Mouse (Mus musculus) MEL (cell line): ENCODE results near the gene Pak6. TPM values are rescaled to one million over a fixed set of nuclear protein-coding genes. Genes with fewer than 3 reads are reported as not detected.

Experiments used
- DNase-seq: peaks from one replicate; pipeline ENCODE4 v3.0.0; 2011; ENCODE audit warnings: low read depth, low spot score
- H3K27ac ChIP-seq: 2 replicates; pipeline ENCODE4 v1.5.1; 2012; ENCODE audit warnings: low read depth, mild to moderate bottlenecking, control low read depth, low read length, moderate library complexity; ENCODE audit not compliant: control insufficient read depth
- H3K27me3 ChIP-seq, 2 experiments: fragments of 150-350 bp in 1 of 2; sonication (generic) in 1 of 2; 2 replicates each; pipeline ENCODE4 v1.6.1; 2012; ENCODE audit warnings: low read length in 2 of 2, mild to moderate bottlenecking in 2 of 2, improper control_type of control experiment in 1 of 2, moderate library complexity in 1 of 2; ENCODE audit not compliant: insufficient read depth in 2 of 2, control insufficient read depth in 1 of 2
- H3K36me3 ChIP-seq, 2 experiments: 2 replicates each; pipeline ENCODE4 v1.6.1; 2012 to 2014; ENCODE audit warnings: low read length in 2 of 2, improper control_type of control experiment in 1 of 2, inconsistent platforms in 1 of 2, mild to moderate bottlenecking in 1 of 2; ENCODE audit not compliant: insufficient read depth in 2 of 2, control insufficient read depth in 1 of 2
- H3K4me1 ChIP-seq, 2 experiments: fragments of 150-350 bp in 1 of 2; sonication (generic) in 1 of 2; 2 replicates each; pipeline ENCODE4 v1.6.1; 2012; ENCODE audit warnings: low read length in 2 of 2, improper control_type of control experiment in 1 of 2, mild to moderate bottlenecking in 1 of 2; ENCODE audit not compliant: insufficient read depth in 2 of 2, control insufficient read depth in 1 of 2
- H3K4me3 ChIP-seq, 2 experiments: fragments of 150-350 bp in 1 of 2; sonication (generic) in 1 of 2; 2 replicates each; pipeline ENCODE4 v1.5.1; 2012; ENCODE audit warnings: low read depth in 2 of 2, low read length in 2 of 2, mild to moderate bottlenecking in 2 of 2, moderate library complexity in 2 of 2, control low read depth in 1 of 2, improper control_type of control experiment in 1 of 2; ENCODE audit not compliant: control insufficient read depth in 1 of 2, insufficient read depth in 1 of 2
- H3K79me2 ChIP-seq: 2 replicates; pipeline ENCODE4 v1.6.1; 2012; ENCODE audit warnings: mild to moderate bottlenecking, low read length, moderate library complexity; ENCODE audit not compliant: control insufficient read depth, poor library complexity, insufficient read depth
- H3K9ac ChIP-seq: 2 replicates; pipeline ENCODE4 v1.6.1; 2012; ENCODE audit warnings: low read depth, mild to moderate bottlenecking, control low read depth, low read length, moderate library complexity; ENCODE audit not compliant: control insufficient read depth, poor library complexity, severe bottlenecking
- H3K9me3 ChIP-seq: fragments of 150-350 bp; sonication (generic); replicated peaks from 2 replicates; pipeline ENCODE4 v1.6.1; 2012; ENCODE audit warnings: mild to moderate bottlenecking, low read length, improper control_type of control experiment, moderate library complexity; ENCODE audit not compliant: insufficient read depth
- BHLHE40 ChIP-seq: IDR thresholded peaks from 2 replicates; pipeline ENCODE4 v1.6.1; 2012; ENCODE audit warnings: low read depth, mild to moderate bottlenecking, inconsistent platforms, low read length, improper control_type of control experiment, borderline replicate concordance
- CHD2 ChIP-seq: IDR thresholded peaks from 2 replicates; pipeline ENCODE4 v1.6.1; 2011; ENCODE audit warnings: low read length, improper control_type of control experiment
- CTCF ChIP-seq, 3 experiments: IDR thresholded peaks in 2 of 3; conservative IDR thresholded peaks in 1 of 3; 2 replicates each; pipeline ENCODE4 v1.5.1; 2011 to 2012; ENCODE audit warnings: low read length in 3 of 3, low read depth in 2 of 3, mild to moderate bottlenecking in 2 of 3, improper control_type of control experiment in 1 of 3, inconsistent platforms in 1 of 3, mixed read lengths in 1 of 3, moderate library complexity in 1 of 3; ENCODE audit not compliant: control insufficient read depth in 1 of 3, insufficient read depth in 1 of 3, poor library complexity in 1 of 3, severe bottlenecking in 1 of 3
- E2F4 ChIP-seq: IDR thresholded peaks from 2 replicates; pipeline ENCODE4 v1.6.1; 2011; ENCODE audit warnings: low read depth, low read length, improper control_type of control experiment, borderline replicate concordance
- ELF1 ChIP-seq: IDR thresholded peaks from 2 replicates; pipeline ENCODE4 v1.6.1; 2014; ENCODE audit warnings: low read depth, mild to moderate bottlenecking, inconsistent platforms, low read length, improper control_type of control experiment, moderate library complexity
- EP300 ChIP-seq, 2 experiments: IDR thresholded peaks; 2 replicates each; pipeline ENCODE4 v1.6.1; 2011; ENCODE audit warnings: improper control_type of control experiment in 2 of 2, low read length in 2 of 2, low read depth in 1 of 2, mild to moderate bottlenecking in 1 of 2
- GABPA ChIP-seq: IDR thresholded peaks from 2 replicates; pipeline ENCODE4 v1.6.1; 2012; ENCODE audit warnings: low read depth, mild to moderate bottlenecking, inconsistent platforms, low read length, improper control_type of control experiment, moderate library complexity
- GATA1 ChIP-seq: IDR thresholded peaks from 2 replicates; pipeline ENCODE4 v1.6.1; 2011; ENCODE audit warnings: low read depth, low read length, improper control_type of control experiment
- HCFC1 ChIP-seq: IDR thresholded peaks from 2 replicates; pipeline ENCODE4 v1.6.1; 2012; ENCODE audit warnings: low read depth, mild to moderate bottlenecking, inconsistent platforms, low read length, improper control_type of control experiment, moderate library complexity
- JUND ChIP-seq: IDR thresholded peaks from 2 replicates; pipeline ENCODE4 v1.6.1; 2011; ENCODE audit warnings: low read depth, mild to moderate bottlenecking, improper control_type of control experiment, low read length
- KAT2A ChIP-seq: conservative IDR thresholded peaks from 2 replicates; pipeline ENCODE4 v1.6.1; 2012; ENCODE audit warnings: low read depth, low read length, improper control_type of control experiment, inconsistent platforms
- MAX ChIP-seq: IDR thresholded peaks from 2 replicates; pipeline ENCODE4 v1.6.1; 2011; ENCODE audit warnings: low read length, improper control_type of control experiment
- MAZ ChIP-seq: IDR thresholded peaks from 2 replicates; pipeline ENCODE4 v1.6.1; 2012; ENCODE audit warnings: low read depth, mild to moderate bottlenecking, inconsistent platforms, low read length, improper control_type of control experiment
- MEF2A ChIP-seq: IDR thresholded peaks from 2 replicates; pipeline ENCODE4 v1.6.1; 2014; ENCODE audit warnings: low read depth, mild to moderate bottlenecking, inconsistent platforms, low read length, improper control_type of control experiment; ENCODE audit not compliant: poor library complexity, insufficient replicate concordance, severe bottlenecking; ENCODE audit errors: extremely low read depth
- MXI1 ChIP-seq: IDR thresholded peaks from 2 replicates; pipeline ENCODE4 v1.6.1; 2011; ENCODE audit warnings: mild to moderate bottlenecking, low read depth, low read length, improper control_type of control experiment
- MYC ChIP-seq: IDR thresholded peaks from 2 replicates; pipeline ENCODE4 v1.6.1; 2011; ENCODE audit warnings: low read depth, mild to moderate bottlenecking, low read length, improper control_type of control experiment, moderate library complexity
- NELFE ChIP-seq: IDR thresholded peaks from 2 replicates; pipeline ENCODE4 v1.6.1; 2011; ENCODE audit warnings: low read depth, low read length, improper control_type of control experiment
- NRF1 ChIP-seq: IDR thresholded peaks from 2 replicates; pipeline ENCODE4 v1.6.1; 2014; ENCODE audit warnings: low read depth, mild to moderate bottlenecking, inconsistent platforms, low read length, improper control_type of control experiment, moderate library complexity; ENCODE audit not compliant: poor library complexity, insufficient read depth, severe bottlenecking
- POLR2A ChIP-seq, 2 experiments: IDR thresholded peaks; 2 replicates each; pipeline ENCODE4 v1.6.1; 2011 to 2012; ENCODE audit warnings: low read length in 2 of 2, mild to moderate bottlenecking in 2 of 2, control low read depth in 1 of 2, improper control_type of control experiment in 1 of 2, low read depth in 1 of 2, moderate library complexity in 1 of 2; ENCODE audit not compliant: control insufficient read depth in 1 of 2, insufficient read depth in 1 of 2, poor library complexity in 1 of 2
- POLR2AphosphoS2 ChIP-seq: IDR thresholded peaks from 2 replicates; pipeline ENCODE4 v1.6.1; 2011; ENCODE audit warnings: low read length, improper control_type of control experiment
- POLR2AphosphoS5 ChIP-seq: IDR thresholded peaks from 2 replicates; pipeline ENCODE4 v1.6.1; 2012; ENCODE audit warnings: low read depth, borderline replicate concordance, mild to moderate bottlenecking, inconsistent platforms, low read length, moderate library complexity, mixed read lengths
- RAD21 ChIP-seq: IDR thresholded peaks from 2 replicates; pipeline ENCODE4 v1.6.1; 2011; ENCODE audit warnings: mild to moderate bottlenecking, low read depth, low read length, improper control_type of control experiment
- RCOR1 ChIP-seq: IDR thresholded peaks from 2 replicates; pipeline ENCODE4 v1.6.1; 2012; ENCODE audit warnings: low read depth, mild to moderate bottlenecking, inconsistent platforms, low read length, improper control_type of control experiment
- SIN3A ChIP-seq: IDR thresholded peaks from 2 replicates; pipeline ENCODE4 v1.6.1; 2012; ENCODE audit warnings: low read length, improper control_type of control experiment, inconsistent platforms
- SMC3 ChIP-seq: IDR thresholded peaks from 2 replicates; pipeline ENCODE4 v1.6.1; 2011; ENCODE audit warnings: low read depth, low read length, improper control_type of control experiment
- TAL1 ChIP-seq: IDR thresholded peaks from 2 replicates; pipeline ENCODE4 v1.6.1; 2012; ENCODE audit warnings: mild to moderate bottlenecking, inconsistent platforms, low read length, moderate library complexity, mixed read lengths
- TBP ChIP-seq: IDR thresholded peaks from 2 replicates; pipeline ENCODE4 v1.8.0; 2011; ENCODE audit warnings: low read depth, low read length, improper control_type of control experiment
- TCF12 ChIP-seq: IDR thresholded peaks from 2 replicates; pipeline ENCODE4 v1.6.1; 2014; ENCODE audit warnings: low read depth, mild to moderate bottlenecking, inconsistent platforms, low read length, improper control_type of control experiment, moderate library complexity
- UBTF ChIP-seq: IDR thresholded peaks from 2 replicates; pipeline ENCODE4 v1.6.1; 2012; ENCODE audit warnings: low read depth, mild to moderate bottlenecking, inconsistent platforms, low read length, improper control_type of control experiment, moderate library complexity, borderline replicate concordance; ENCODE audit not compliant: insufficient read depth
- USF1 ChIP-seq: IDR thresholded peaks from 2 replicates; pipeline ENCODE4 v1.6.1; 2014; ENCODE audit warnings: low read depth, mild to moderate bottlenecking, inconsistent platforms, low read length, improper control_type of control experiment, moderate library complexity
- USF2 ChIP-seq, 2 experiments: IDR thresholded peaks; 2 replicates each; pipeline ENCODE4 v1.6.1; 2011 to 2012; ENCODE audit warnings: improper control_type of control experiment in 2 of 2, low read length in 2 of 2, borderline replicate concordance in 1 of 2, inconsistent platforms in 1 of 2, low read depth in 1 of 2, mild to moderate bottlenecking in 1 of 2; ENCODE audit not compliant: insufficient read depth in 1 of 2
- ZC3H11A ChIP-seq: IDR thresholded peaks from 2 replicates; pipeline ENCODE4 v1.6.1; 2012; ENCODE audit warnings: low read depth, mild to moderate bottlenecking, inconsistent platforms, low read length, improper control_type of control experiment
- ZKSCAN1 ChIP-seq: IDR thresholded peaks from 2 replicates; pipeline ENCODE4 v1.6.1; 2012; ENCODE audit warnings: low read depth, mild to moderate bottlenecking, inconsistent platforms, low read length, improper control_type of control experiment, moderate library complexity
- ZNF384 ChIP-seq: IDR thresholded peaks from 2 replicates; pipeline ENCODE4 v1.6.1; 2012; ENCODE audit warnings: low read depth, mild to moderate bottlenecking, inconsistent platforms, low read length, improper control_type of control experiment
- polyA plus RNA-seq, 2 experiments: library from polyadenylated mRNA; stranded (reverse) in 1 of 2; unstranded in 1 of 2; fragments of >175 nt in 1 of 2; fragments of >200 nt in 1 of 2; gene quantifications; 2 replicates each; pipeline versions ENCODE4 v1.2.1 to v1.2.4; 2012; ENCODE audit warnings: low replicate concordance in 2 of 2, low read depth in 1 of 2; ENCODE audit not compliant: insufficient read length in 2 of 2, insufficient read depth in 1 of 2, missing spikeins in 1 of 2
- total RNA-seq: library from RNA; depleted of rRNA; stranded (reverse); fragments of 300-350 nt; gene quantifications from 2 replicates; pipeline ENCODE4 v1.2.3, GENCODE M21; 2012; rRNA removed

Pak6 gene
- total RNA-seq, result 14.2 and 25.4 TPM in 2 replicates
- polyA plus RNA-seq, result 10 to 100 TPM in 1 of 2 experiments, not detected in 1; 25.9 TPM

- peak; percentile 85 for DNase-seq
- Histone ChIP-seq H3K4me1 (peaks cover 19 to 33% of the 10 kb centered on the region in 2 experiments), H3K9me3 (no peaks in the 10 kb centered on the region), H3K36me3 (peaks cover 0 to 28% of the 10 kb centered on the region in 2 experiments; a peak in 2 of 4 replicates), H3K79me2 (peaks cover 15% of the 10 kb centered on the region), H3K27me3 (no peaks in the 10 kb centered on the region), H3K9ac (peak within 1 kb of the TSS; percentile 81), H3K27ac (peak within 1 kb of the TSS; percentile 99), H3K4me3 (peak within 1 kb of the TSS; percentile 68 to 94)
- TF ChIP-seq MXI1 (peak; percentile 32), E2F4 (no peak), CHD2 (no peak), SMC3 (no peak), NRF1 (no peak), POLR2AphosphoS5 (no peak), EP300 (IDR thresholded peaks at IDR 0.05; ENCODE audit: low read depth in 1 of 2, low read length in 2 of 2) (0 out of 4 replicates have a peak, but pooled peaks of 1 of the 2 experiments have one; percentile 4), USF2 (IDR thresholded peaks at IDR 0.05; ENCODE audit: borderline replicate concordance in 1 of 2, insufficient read depth in 1 of 2, low read depth in 1 of 2, low read length in 2 of 2) (no peak), TAL1 (no peak), ELF1 (peak; percentile 31; the same call in 1 of the 2 replicates), ZC3H11A (no peak), SIN3A (0 out of 2 replicates have a peak, but pooled peaks have one; percentile 47), JUND (no peak), UBTF (no peak), ZNF384 (peak; percentile 73), POLR2A (IDR thresholded peaks at IDR 0.05; ENCODE audit: control insufficient read depth in 1 of 2, insufficient read depth in 1 of 2, low read depth in 1 of 2, low read length in 2 of 2, poor library complexity in 1 of 2) (peak; percentile 50 to 70; a peak in 2 of 4 replicates), GABPA (no peak), MAZ (peak; percentile 13), MEF2A (no peak), POLR2AphosphoS2 (no peak), USF1 (0 out of 2 replicates have a peak, but pooled peaks have one; percentile 3), NELFE (peak; percentile 57), BHLHE40 (peak; percentile 64; the same call in 1 of the 2 replicates), TBP (no peak), RCOR1 (no peak), KAT2A (no peak), GATA1 (no peak), MYC (no peak), HCFC1 (no peak), RAD21 (no peak), ZKSCAN1 (no peak), CTCF (IDR thresholded peaks at IDR 0.05 in 2 of 3, conservative IDR thresholded peaks at IDR 0.05 in 1 of 3; ENCODE audit: control insufficient read depth in 1 of 3, insufficient read depth in 1 of 3, low read depth in 2 of 3, low read length in 3 of 3, poor library complexity in 1 of 3, severe bottlenecking in 1 of 3) (no peak), MAX (peak; percentile 12; the same call in 1 of the 2 replicates), TCF12 (peak; percentile 6; the same call in 1 of the 2 replicates)
Observed at GRCm38 (mm10) chr2:118662902-118663803, at the start of gene Pak6. TSS of gene Pak6 (plus strand) at chr2:118663303.
